Mouse (Mus musculus) limb, embryonic 12.5 days (tissue): ENCODE measurements around the gene Gm28845. TPM values are rescaled to one million over a fixed set of nuclear protein-coding genes. Genes with fewer than 3 reads are reported as not detected.
A peak's percentile ranks its signal among the peaks of the same experiment; 100 is the strongest.

ENCODE experiments used
- ATAC-seq: fragments of 200-750 bp; cut with Nextera tagmentation; 2 replicates; pipeline ENCODE4 v1.8.0; 2017; ENCODE audit warnings: low read depth, moderate TSS enrichment; ENCODE audit not compliant: insufficient number of reproducible peaks, insufficient read depth, low FRiP score, low TSS enrichment
- H3K27ac ChIP-seq: fragments of 300-500 bp; sonication (generic); 2 replicates; pipeline ENCODE4 v1.5.1; 2016; ENCODE audit warnings: mild to moderate bottlenecking, moderate library complexity
- H3K27me3 ChIP-seq: fragments of 300-500 bp; sonication (generic); 2 replicates; pipeline ENCODE4 v1.6.1; 2016; ENCODE audit warnings: mild to moderate bottlenecking, moderate library complexity
- H3K36me3 ChIP-seq: fragments of 300-500 bp; sonication (generic); 2 replicates; pipeline ENCODE4 v1.6.1; 2016; ENCODE audit warnings: mild to moderate bottlenecking, moderate library complexity
- H3K4me1 ChIP-seq: fragments of 300-500 bp; sonication (generic); replicated peaks from 2 replicates; pipeline ENCODE4 v1.6.1; 2016
- H3K4me2 ChIP-seq: fragments of 300-500 bp; sonication (generic); 2 replicates; pipeline ENCODE4 v1.6.1; 2016; ENCODE audit warnings: mild to moderate bottlenecking, moderate library complexity
- H3K4me3 ChIP-seq: fragments of 300-500 bp; sonication (generic); replicated peaks from 2 replicates; pipeline ENCODE4 v1.5.1; 2016; ENCODE audit warnings: mild to moderate bottlenecking
- H3K9ac ChIP-seq: fragments of 300-500 bp; sonication (generic); replicated peaks from 2 replicates; pipeline ENCODE4 v1.6.1; 2016; ENCODE audit warnings: mild to moderate bottlenecking, moderate library complexity
- H3K9me3 ChIP-seq: fragments of 300-500 bp; sonication (generic); 2 replicates; pipeline ENCODE4 v1.6.1; 2016; ENCODE audit warnings: mild to moderate bottlenecking, moderate library complexity
- WGBS: fragments of 180-500 bp; shearing (Covaris S2); methylation state at CpG from one replicate; pipeline ENCODE4 v1.1.7; 2016; 5-methylcytosine and 5-hydroxymethylcytosine counted together
- polyA plus RNA-seq: library from polyadenylated mRNA; unstranded; fragments of >200 nt; fragmentation: Nextera tagmentation; extraction: Ambion mirVana; gene quantifications from 2 replicates; pipeline ENCODE4 v1.2.1, GENCODE M21; 2016

Gene Gm28845
- polyA plus RNA-seq, 1 experiment from 2014 or later: not detected

GRCm38 (mm10) chr1:65103273-65103672, 16.1 kb downstream of the Gm28845 start, which contains the start of gene Cryga:
Gene Cryga, minus strand, starts transcription at chr1:65103373.
- H3K4me3 ChIP-seq: no peak within 1 kb of the TSS
- no peaks in the 10 kb centered on the region for H3K27me3 ChIP-seq
- H3K9me3 ChIP-seq: no peaks in the 10 kb centered on the region
- no peaks in the 10 kb centered on the region for H3K36me3 ChIP-seq
- H3K4me1 ChIP-seq: no peaks in the 10 kb centered on the region
- no peak within 1 kb of the TSS for H3K9ac ChIP-seq
- WGBS: 92% methylated on average over 11 of the region's 11 CpGs
- H3K4me2 ChIP-seq: no peak within 1 kb of the TSS
- ATAC-seq: no peak
- H3K27ac ChIP-seq: no peak within 1 kb of the TSS

GRCm38 (mm10) chr1:65096953-65097352, 22.4 kb downstream of the Gm28845 start:
- H3K27me3 ChIP-seq: no peaks in the 10 kb centered on the region
- H3K36me3 ChIP-seq: no peaks in the 10 kb centered on the region
- H3K9me3 ChIP-seq: no peaks in the 10 kb centered on the region
- H3K4me3 ChIP-seq: no peak overlapping the region
- H3K4me1 ChIP-seq: no peaks in the 10 kb centered on the region
- H3K9ac ChIP-seq: no peak overlapping the region
- 83% methylated on average over 3 of the region's 3 CpGs for WGBS
- no peak overlapping the region for H3K27ac ChIP-seq
- ATAC-seq: no peak
- no peak overlapping the region for H3K4me2 ChIP-seq

GRCm38 (mm10) chr1:65091566-65091965, 27.8 kb downstream of the Gm28845 start:
- ATAC-seq: no peak

GRCm38 (mm10) chr1:65090370-65090769, 29.0 kb downstream of the Gm28845 start:
- WGBS: 76% methylated on average over 2 of the region's 2 CpGs
- no peak overlapping the region for H3K27ac ChIP-seq
- ATAC-seq: no peak

More at GRCm38 (mm10) chr1:65091566-65091965, 27.8 kb downstream of the Gm28845 start:
- no peaks in the 10 kb centered on the region for H3K36me3 ChIP-seq
- no peak overlapping the region for H3K4me2 ChIP-seq
- no peaks in the 10 kb centered on the region for H3K4me1 ChIP-seq
- no peaks in the 10 kb centered on the region for H3K27me3 ChIP-seq
- no peak overlapping the region for H3K27ac ChIP-seq
- no peak overlapping the region for H3K4me3 ChIP-seq
- no peak overlapping the region for H3K9ac ChIP-seq
- no peaks in the 10 kb centered on the region for H3K9me3 ChIP-seq
- 92% methylated on average over 3 of the region's 3 CpGs for WGBS

GRCm38 (mm10) chr1:65088567-65089356, 30.6 kb downstream of the Gm28845 start:
- Histone ChIP-seq H3K4me3 (no peak overlapping the region), H3K27ac (no peak overlapping the region), H3K9ac (no peak overlapping the region), H3K9me3 (no peaks in the 10 kb centered on the region), H3K4me2 (no peak overlapping the region), H3K27me3 (no peaks in the 10 kb centered on the region), H3K4me1 (no peaks in the 10 kb centered on the region), H3K36me3 (no peaks in the 10 kb centered on the region)
- no peak for ATAC-seq
- 79% methylated on average over 6 of the region's 6 CpGs for WGBS

More at GRCm38 (mm10) chr1:65090370-65090769, 29.0 kb downstream of the Gm28845 start:
- no peak overlapping the region for H3K4me2 ChIP-seq
- H3K27me3 ChIP-seq: no peaks in the 10 kb centered on the region
- no peaks in the 10 kb centered on the region for H3K36me3 ChIP-seq
- no peak overlapping the region for H3K9ac ChIP-seq
- no peaks in the 10 kb centered on the region for H3K4me1 ChIP-seq
- no peaks in the 10 kb centered on the region for H3K9me3 ChIP-seq
- H3K4me3 ChIP-seq: no peak overlapping the region

- Histone ChIP-seq H3K27ac (no peak within 1 kb of the TSS), H3K36me3 (no peaks in the 10 kb centered on the region), H3K27me3 (0 out of 2 replicates have a peak, but pooled peaks cover 3% of the 10 kb centered on the region), H3K4me1 (peaks cover 5% of the 10 kb centered on the region; the same call in 1 of the 2 replicates), H3K4me3 (no peak within 1 kb of the TSS), H3K4me2 (peak within 1 kb of the TSS; percentile 28), H3K9ac (0 out of 2 replicates have a peak within 1 kb of the TSS, but pooled peaks have one; percentile 31), H3K9me3 (no peaks in the 10 kb centered on the region)
- no peak for ATAC-seq
- 31% methylated on average over 7 of the region's 7 CpGs for WGBS
Measured at GRCm38 (mm10) chr1:65082188-65082587, 37.2 kb downstream of the Gm28845 start, which contains the start of gene Crygb. Gene Crygb, minus strand, starts transcription at chr1:65082288.

- H3K27me3 ChIP-seq: no peaks in the 10 kb centered on the region
- no peak for ATAC-seq
- H3K4me1 ChIP-seq: no peaks in the 10 kb centered on the region
- WGBS: 23% methylated on average over 5 of the region's 5 CpGs
- H3K36me3 ChIP-seq: no peaks in the 10 kb centered on the region
- no peak overlapping the region for H3K4me2 ChIP-seq
- no peak overlapping the region for H3K27ac ChIP-seq
- H3K9me3 ChIP-seq: no peaks in the 10 kb centered on the region
- no peak overlapping the region for H3K9ac ChIP-seq
- no peak overlapping the region for H3K4me3 ChIP-seq
Measured at GRCm38 (mm10) chr1:65075607-65076006, 43.8 kb downstream of the Gm28845 start.

- Histone ChIP-seq H3K27ac (no peak within 1 kb of the TSS), H3K36me3 (no peaks in the 10 kb centered on the region), H3K4me3 (no peak within 1 kb of the TSS), H3K9ac (no peak within 1 kb of the TSS), H3K4me1 (no peaks in the 10 kb centered on the region), H3K27me3 (no peaks in the 10 kb centered on the region), H3K4me2 (no peak within 1 kb of the TSS), H3K9me3 (no peaks in the 10 kb centered on the region)
- 73% methylated on average over 6 of the region's 6 CpGs for WGBS
- no peak for ATAC-seq
Measured at GRCm38 (mm10) chr1:65073589-65073988, 45.8 kb downstream of the Gm28845 start, which contains the start of gene Crygc. Gene Crygc, minus strand, starts transcription at chr1:65073689.

- Histone ChIP-seq H3K27ac (no peak overlapping the region), H3K36me3 (no peaks in the 10 kb centered on the region), H3K9me3 (no peaks in the 10 kb centered on the region), H3K4me2 (no peak overlapping the region), H3K4me3 (no peak overlapping the region), H3K4me1 (no peaks in the 10 kb centered on the region), H3K9ac (no peak overlapping the region), H3K27me3 (no peaks in the 10 kb centered on the region)
- ATAC-seq: no peak
Measured at GRCm38 (mm10) chr1:65067842-65068241, 51.5 kb downstream of the Gm28845 start.

GRCm38 (mm10) chr1:65064201-65064600, 55.2 kb downstream of the Gm28845 start:
- no peak overlapping the region for H3K27ac ChIP-seq
- 0 out of 2 replicates have a peak, but pooled peaks cover 3% of the 10 kb centered on the region for H3K4me1 ChIP-seq
- H3K9me3 ChIP-seq: no peaks in the 10 kb centered on the region
- H3K36me3 ChIP-seq: no peaks in the 10 kb centered on the region
- ATAC-seq: no peak
- H3K9ac ChIP-seq: no peak overlapping the region
- no peaks in the 10 kb centered on the region for H3K27me3 ChIP-seq
- no peak overlapping the region for H3K4me2 ChIP-seq
- WGBS: 90% methylated on average over 15 of the region's 15 CpGs
- no peak overlapping the region for H3K4me3 ChIP-seq

GRCm38 (mm10) chr1:65063352-65063751, 56.0 kb downstream of the Gm28845 start, which contains the start of gene Crygd:
Gene Crygd, minus strand, starts transcription at chr1:65063452.
- ATAC-seq: no peak
- Histone ChIP-seq H3K4me1 (0 out of 2 replicates have a peak, but pooled peaks cover 3% of the 10 kb centered on the region), H3K9me3 (no peaks in the 10 kb centered on the region), H3K9ac (no peak within 1 kb of the TSS), H3K27ac (no peak within 1 kb of the TSS), H3K27me3 (no peaks in the 10 kb centered on the region), H3K4me2 (no peak within 1 kb of the TSS), H3K36me3 (no peaks in the 10 kb centered on the region), H3K4me3 (no peak within 1 kb of the TSS)
- WGBS: 88% methylated on average over 8 of the region's 8 CpGs
